Comparison of ENCODE assay signal across 23 mouse cellular contexts in genomic region chr2:68417081-68417480, GRCm38 (mm10). TPM values are rescaled to one million over a fixed set of nuclear protein-coding genes. Genes with fewer than 3 reads are reported as not detected.
DNase-seq lines count a peak whose midpoint lies in the region; ATAC-seq and TF ChIP-seq lines count a peak whose summit lies in the region.
"Had no signal": no experiment of that assay in that cellular context is flagged by ENCODE, and none has a peak within 500 bp of the region (broad histone marks: within the 10 kb centered on the region; RNA-seq: fewer than 3 reads in every experiment).

No protein-coding gene starts in this region.

- H3K9me3 ChIP-seq in heart, embryonic 12.5 days (replicated peaks) = no peaks in the 10 kb centered on the region
- no peaks in the 10 kb centered on the region for H3K9me3 ChIP-seq in liver, embryonic 11.5 days (ENCODE audit: control insufficient read depth, low read length)
- H3K9me3 ChIP-seq: hindbrain, embryonic 15.5 days; limb, embryonic 13.5 days; liver, embryonic 15.5 days; midbrain, embryonic 12.5 days; neural tube, embryonic 15.5 days had no signal

- peaks cover 2% of the 10 kb centered on the region; the same call in 1 of the 2 replicates for H3K36me3 ChIP-seq in heart, embryonic 12.5 days
- H3K36me3 ChIP-seq in kidney, adult 2 months (ENCODE audit: control insufficient read depth, insufficient read depth, low read length) = no peaks in the 10 kb centered on the region
- H3K36me3 ChIP-seq in liver, adult 2 months (ENCODE audit: control insufficient read depth, insufficient read depth, low read length) = no peaks in the 10 kb centered on the region
- no peaks in the 10 kb centered on the region for H3K36me3 ChIP-seq in liver, embryonic 11.5 days (ENCODE audit: control insufficient read depth, insufficient read depth, low read length)
- H3K36me3 ChIP-seq: hindbrain, embryonic 15.5 days; limb, embryonic 13.5 days; liver, embryonic 15.5 days; midbrain, embryonic 12.5 days; neural tube, embryonic 15.5 days had no signal

- H3K79me2 ChIP-seq in liver, adult 2 months (ENCODE audit: control insufficient read depth, insufficient read depth, low read length) = no peaks in the 10 kb centered on the region

- peaks cover 57% of the 10 kb centered on the region for H3K4me1 ChIP-seq in heart, embryonic 12.5 days (replicated peaks)
- peaks cover 4% of the 10 kb centered on the region; the same call in 1 of the 2 replicates for H3K4me1 ChIP-seq in kidney, adult 2 months (ENCODE audit: control insufficient read depth, insufficient read depth, low read length)
- H3K4me1 ChIP-seq in liver, adult 2 months (ENCODE audit: control insufficient read depth, insufficient read depth, low read length) = no peaks in the 10 kb centered on the region
- H3K4me1 ChIP-seq in liver, embryonic 11.5 days (replicated peaks; ENCODE audit: control insufficient read depth, insufficient read depth, low read length) = peaks cover 5% of the 10 kb centered on the region
- H3K4me1 ChIP-seq: hindbrain, embryonic 15.5 days; liver, embryonic 15.5 days; midbrain, embryonic 12.5 days; neural tube, embryonic 15.5 days had no signal

- H3K27ac ChIP-seq in heart, embryonic 12.5 days (ENCODE audit: poor library complexity, severe bottlenecking) = 0 out of 2 replicates have a peak overlapping the region, but pooled peaks have one; percentile 84
- H3K27ac ChIP-seq in kidney, adult 2 months (ENCODE audit: insufficient read depth, low read depth, low read length) = peak overlapping the region; percentile 43; the same call in 1 of the 2 replicates
- H3K27ac ChIP-seq in liver, adult 2 months (replicated peaks; ENCODE audit: insufficient read depth, low read depth, low read length) = no peak overlapping the region
- no peak overlapping the region for H3K27ac ChIP-seq in liver, embryonic 11.5 days (ENCODE audit: low read depth, low read length)
- H3K27ac ChIP-seq: hindbrain, embryonic 15.5 days; limb, embryonic 13.5 days; liver, embryonic 15.5 days; midbrain, embryonic 12.5 days; neural tube, embryonic 15.5 days; stomach, postnatal 0 days had no signal

- WGBS in heart, embryonic 12.5 days = 83% methylated on average over 5 of the region's 5 CpGs
- 88% methylated on average over 5 of the region's 5 CpGs for WGBS in kidney, adult 2 months
- 52% methylated on average over 5 of the region's 5 CpGs for WGBS in liver, adult 2 months
- 88% methylated on average over 5 of the region's 5 CpGs for WGBS in liver, embryonic 11.5 days

- no peak for DNase-seq in heart, adult 8-10 months (ENCODE audit: low spot score)
- DNase-seq in kidney, adult 2 months = no peak
- no peak for DNase-seq in kidney, postnatal 36 days
- DNase-seq in liver, adult 2 months (ENCODE audit: extremely low read depth, low read depth, low spot score) = peak; percentile 31
- no peak for DNase-seq in liver, embryonic 11.5 days (ENCODE audit: low spot score)
- DNase-seq in NIH3T3 (ENCODE audit: low read depth) = peak; percentile 90
- no peak for DNase-seq in thymus, postnatal 0 days (ENCODE audit: low spot score)
- DNase-seq: adrenal gland, postnatal 10 days; cerebellum, adult 9-10 months; gastrocnemius, postnatal 10 days; heart, postnatal 36 days; kidney, adult 8-10 months; kidney, postnatal 10 days; lung, postnatal 10 days; thymus, adult 2 months had no signal

- no peak for TF ChIP-seq CTCF in kidney, adult 2 months (conservative IDR thresholded peaks at IDR 0.05; ENCODE audit: insufficient read depth, insufficient read length, low read depth, low read length)
- TF ChIP-seq CTCF in liver, adult 2 months (IDR thresholded peaks at IDR 0.05; ENCODE audit: low read depth, low read length) = no peak

- ATAC-seq in heart, embryonic 12.5 days (ENCODE audit: insufficient number of reproducible peaks, low FRiP score) = no peak
- ATAC-seq in liver, embryonic 11.5 days (replicated peaks; ENCODE audit: low FRiP score) = no peak
- ATAC-seq: forebrain, embryonic 14.5 days had no signal

- H3K9ac ChIP-seq in heart, embryonic 12.5 days = no peak overlapping the region
- no peak overlapping the region for H3K9ac ChIP-seq in liver, adult 2 months (ENCODE audit: low read depth, low read length)
- H3K9ac ChIP-seq in liver, embryonic 11.5 days (ENCODE audit: low read depth, low read length) = no peak overlapping the region
- H3K9ac ChIP-seq: hindbrain, embryonic 15.5 days; limb, embryonic 13.5 days; liver, embryonic 15.5 days; midbrain, embryonic 12.5 days; neural tube, embryonic 15.5 days had no signal

- H3K27me3 ChIP-seq in heart, embryonic 12.5 days (replicated peaks) = no peaks in the 10 kb centered on the region
- no peaks in the 10 kb centered on the region for H3K27me3 ChIP-seq in kidney, adult 2 months (replicated peaks; ENCODE audit: control insufficient read depth, insufficient read depth, low read length)
- H3K27me3 ChIP-seq in liver, adult 2 months (ENCODE audit: control insufficient read depth, insufficient read depth, low read length) = peaks cover 5% of the 10 kb centered on the region; the same call in 1 of the 2 replicates
- no peaks in the 10 kb centered on the region for H3K27me3 ChIP-seq in liver, embryonic 11.5 days (replicated peaks; ENCODE audit: control insufficient read depth, insufficient read depth, low read length)
- H3K27me3 ChIP-seq: hindbrain, embryonic 15.5 days; limb, embryonic 13.5 days; liver, embryonic 15.5 days; midbrain, embryonic 12.5 days; neural tube, embryonic 15.5 days had no signal

- no peak overlapping the region for H3K4me2 ChIP-seq in heart, embryonic 12.5 days
- no peak overlapping the region for H3K4me2 ChIP-seq in liver, embryonic 11.5 days
- H3K4me2 ChIP-seq: hindbrain, embryonic 15.5 days; limb, embryonic 13.5 days; liver, embryonic 15.5 days; midbrain, embryonic 12.5 days; neural tube, embryonic 15.5 days had no signal

- H3K4me3 ChIP-seq in heart, embryonic 12.5 days = no peak overlapping the region
- no peak overlapping the region for H3K4me3 ChIP-seq in kidney, adult 2 months (ENCODE audit: insufficient read depth, low read depth, low read length)
- no peak overlapping the region for H3K4me3 ChIP-seq in liver, adult 2 months (ENCODE audit: insufficient read depth, low read depth, low read length)
- no peak overlapping the region for H3K4me3 ChIP-seq in liver, embryonic 11.5 days (ENCODE audit: low read depth, low read length)
- H3K4me3 ChIP-seq: hindbrain, embryonic 15.5 days; limb, embryonic 13.5 days; liver, embryonic 15.5 days; midbrain, embryonic 12.5 days; neural tube, embryonic 15.5 days had no signal

- TF ChIP-seq POLR2A in kidney, adult 2 months (IDR thresholded peaks at IDR 0.05; ENCODE audit: low read depth, low read length) = no peak
- no peak for TF ChIP-seq POLR2A in liver, adult 2 months (IDR thresholded peaks at IDR 0.05; ENCODE audit: extremely low read depth, insufficient read depth, low read length)

RNA-seq across cellular contexts. Expression of gene Stk39, which starts 55.0 kb away (rescaled TPM):
- polyA plus RNA-seq in heart, embryonic 12.5 days (2016; fragmentation: Nextera tagmentation; extraction: Ambion mirVana) = 75.5 and 77.2 TPM in 2 replicates
- 10 to 100 TPM; 63.7 to 93.6 (median 79.1) TPM for total RNA-seq in heart, adult 8-10 months (2022)
- polyA plus RNA-seq in kidney, adult 2 months (2012; rRNA removed) = 13.9 and 14.6 TPM in 2 replicates
- 1.7 and 1.9 TPM in 2 replicates for total RNA-seq in liver, adult 2 months (2014; rRNA removed)
- 0.54 and 0.66 TPM in 2 replicates for polyA plus RNA-seq in liver, adult 2 months (2012; rRNA removed)
- 7.8 and 9.9 TPM in 2 replicates for polyA plus RNA-seq in liver, embryonic 11.5 days (2014; fragmentation: Nextera tagmentation; extraction: Ambion mirVana)
- 13.1 and 14.7 TPM in 2 replicates for polyA plus RNA-seq in thymus, postnatal 0 days (2015; fragmentation: Nextera tagmentation; extraction: Ambion mirVana)

Comparison
In these comparisons a context has a peak if more than half of its experiments do, and no peak if none do; other contexts are left out.
1. DNase-seq: peak in liver, adult 2 months (single experiment) and NIH3T3 (single experiment); none in heart, adult 8-10 months (single experiment), kidney, adult 2 months (single experiment), kidney, postnatal 36 days (0 of 2), liver, embryonic 11.5 days (single experiment) and thymus, postnatal 0 days (single experiment).
2. H3K27ac ChIP-seq: peak in heart, embryonic 12.5 days (single experiment) and kidney, adult 2 months (single experiment); none in liver, adult 2 months (single experiment) and liver, embryonic 11.5 days (single experiment).